Mouse (Mus musculus) spleen, adult 2 months (tissue): ENCODE measurements around the gene Yipf3.

Experiments
- CTCF ChIP-seq: fragments of 200-500 bp; IDR thresholded peaks from 2 replicates; pipeline ENCODE4 v1.5.1; 2011; ENCODE audit warnings: mild to moderate bottlenecking, inconsistent platforms; ENCODE audit not compliant: insufficient read depth, insufficient read length, insufficient replicate concordance; ENCODE audit errors: extremely low read depth
- POLR2A ChIP-seq: fragments of 200-500 bp; IDR thresholded peaks from 2 replicates; pipeline ENCODE4 v1.6.1; 2011; ENCODE audit warnings: low read depth, low read length, inconsistent platforms

GRCm38 (mm10) chr17:46287678-46288095 lies 39.8 kb downstream of the Yipf3 start:
- no peak for TF ChIP-seq CTCF
- TF ChIP-seq POLR2A = no peak
